Mouse (Mus musculus) Patski (cell line): ENCODE measurements around the gene 1700024G13Rik. TPM values are rescaled to one million over a fixed set of nuclear protein-coding genes. Genes with fewer than 3 reads are reported as not detected.

Experiments
- ATAC-seq: fragments of 100-300 bp; one replicate; pipeline ENCODE4 v1.8.0; 2021
- CTCF ChIA-PET: fragments of 350-600 bp; sonication (Branson Sonifier 250); formaldehyde crosslinking; loops from one replicate; lab custom pipeline; 2022; ENCODE audit warnings: inconsistent platforms; lab: Charles Lee
- POLR2A ChIA-PET: fragments of 350-600 bp; sonication (Branson Sonifier 250); formaldehyde crosslinking; loops from one replicate; lab custom pipeline; 2022; ENCODE audit warnings: antibody characterized with exemption, inconsistent platforms; lab: Charles Lee
- DNase-seq: peaks from one replicate; pipeline ENCODE4 v3.0.0-alpha.2; 2011; ENCODE audit warnings: low read depth, low spot score
- H3K27me3 ChIP-seq: fragments of 371-371 bp; one replicate; pipeline ENCODE4 v1.5.1; 2021
- CTCF ChIP-seq: fragments of 100-300 bp; IDR thresholded peaks from one replicate; pipeline ENCODE4 v1.5.1; 2021
- in situ Hi-C: fragments of 300-500 bp; cut with MboI; formaldehyde crosslinking; loops from 3 replicates; pipeline ENCODE4 v1.11.1; 2018; ENCODE audit warnings: low pct_unique_long_range_greater_than_20kb, mixed read lengths
- polyA plus RNA-seq: library from polyadenylated mRNA; unstranded; gene quantifications from one replicate; pipeline ENCODE4 v1.2.3, GENCODE M21; 2021

The 1700024G13Rik gene
- polyA plus RNA-seq, 1 experiment from 2014 or later = not detected

- DNase-seq (no peak), ATAC-seq (no peak)
- ChIA-PET POLR2A (no interaction called here), CTCF (no interaction called here)
- TF ChIP-seq CTCF = no peak
- H3K27me3 ChIP-seq = no peaks in the 10 kb centered on the region
- in situ Hi-C loops = no loop called here
Measured at GRCm38 (mm10) chr14:32332515-32333445, 55.4 kb downstream of the 1700024G13Rik start.

- POLR2A ChIA-PET = no interaction called here
- CTCF ChIA-PET = no interaction called here
- in situ Hi-C loops = no loop called here
- TF ChIP-seq CTCF = no peak
- DNase-seq = no peak
- H3K27me3 ChIP-seq = no peaks in the 10 kb centered on the region
- no peak for ATAC-seq
Measured at GRCm38 (mm10) chr14:32327366-32327765, 60.8 kb downstream of the 1700024G13Rik start.

Other genes with a start within 250 kb of the 1700024G13Rik start
- gene Msmb, start 246.4 kb downstream of the 1700024G13Rik start, polyA plus RNA-seq = not detected
- gene Ncoa4, start 228.5 kb downstream of the 1700024G13Rik start, polyA plus RNA-seq = 65.0 TPM
- 151 TPM for gene Timm23, start 186.5 kb downstream of the 1700024G13Rik start, polyA plus RNA-seq
- 27.8 TPM for gene Parg, start 186.4 kb downstream of the 1700024G13Rik start, polyA plus RNA-seq
- gene Ogdhl, start 66.4 kb downstream of the 1700024G13Rik start, polyA plus RNA-seq = 20.6 TPM
- not detected for gene Slc18a3, start 76.5 kb upstream of the 1700024G13Rik start, polyA plus RNA-seq
- not detected for gene Chat, start 77.6 kb upstream of the 1700024G13Rik start, polyA plus RNA-seq
- gene Ercc6, start 125.1 kb upstream of the 1700024G13Rik start, polyA plus RNA-seq = 16.1 TPM
- not detected for gene Prrxl1, start 211.0 kb upstream of the 1700024G13Rik start, polyA plus RNA-seq